Mouse (Mus musculus): ENCODE data around the gene Tmem107.

The Tmem107 gene

GRCm38 (mm10) chr11:69059975-69060411 lies 10.6 kb upstream of the Tmem107 start:
- DNase-seq = peak in 1 of 2 experiments; percentile 60

DNA sequence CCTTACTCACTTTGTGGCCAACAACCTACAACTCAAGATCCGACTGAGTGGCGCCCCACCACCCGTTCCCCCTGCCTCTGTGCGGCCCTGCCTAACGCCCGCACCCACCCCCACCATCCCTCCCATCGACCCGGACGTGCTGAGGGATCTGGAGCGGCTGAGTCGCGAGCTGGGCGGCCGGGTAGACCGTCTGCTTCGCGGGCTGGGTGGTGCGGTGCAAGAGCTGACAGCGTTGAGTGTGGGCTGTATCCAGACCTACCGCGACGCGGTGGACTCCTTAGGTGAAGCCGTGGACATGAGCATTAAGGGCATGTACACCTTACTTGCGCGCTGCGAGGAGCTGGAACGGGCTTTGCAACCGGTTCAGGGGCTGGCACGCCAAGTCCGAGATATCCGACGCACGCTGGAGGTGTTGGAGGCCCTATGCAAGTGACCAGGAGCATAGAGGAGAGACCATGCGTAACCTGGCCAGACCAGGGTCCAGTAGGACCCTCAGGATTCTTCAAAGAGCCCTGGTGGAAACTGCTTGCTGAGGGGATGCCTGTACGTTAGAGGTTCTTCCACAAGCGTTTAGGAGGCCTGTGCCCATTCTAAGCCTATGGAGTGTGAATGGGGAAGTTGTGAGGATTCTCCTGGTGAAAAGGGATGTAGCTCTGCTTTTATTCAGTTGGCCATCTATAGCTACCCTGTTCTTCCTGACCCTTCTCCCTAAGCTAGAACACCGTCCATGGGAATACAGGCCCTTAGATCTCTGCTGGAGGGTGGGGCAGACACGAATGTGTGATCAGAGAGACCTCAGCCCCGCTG lies 10.0 kb upstream of the Tmem107 start:
- peak in 1 of 2 experiments; percentile 43 for DNase-seq

- peak in 1 of 2 experiments; percentile 31 for DNase-seq
Observed at GRCm38 (mm10) chr11:69061255-69061912, 9.2 kb upstream of the Tmem107 start.

GRCm38 (mm10) chr11:69062194-69062760 lies 8.3 kb upstream of the Tmem107 start:
- DNase-seq = peak; percentile 78 to 86

GRCm38 (mm10) chr11:69062761-69063224 lies 7.8 kb upstream of the Tmem107 start:
- peak; percentile 91 to 99 for DNase-seq

DNA sequence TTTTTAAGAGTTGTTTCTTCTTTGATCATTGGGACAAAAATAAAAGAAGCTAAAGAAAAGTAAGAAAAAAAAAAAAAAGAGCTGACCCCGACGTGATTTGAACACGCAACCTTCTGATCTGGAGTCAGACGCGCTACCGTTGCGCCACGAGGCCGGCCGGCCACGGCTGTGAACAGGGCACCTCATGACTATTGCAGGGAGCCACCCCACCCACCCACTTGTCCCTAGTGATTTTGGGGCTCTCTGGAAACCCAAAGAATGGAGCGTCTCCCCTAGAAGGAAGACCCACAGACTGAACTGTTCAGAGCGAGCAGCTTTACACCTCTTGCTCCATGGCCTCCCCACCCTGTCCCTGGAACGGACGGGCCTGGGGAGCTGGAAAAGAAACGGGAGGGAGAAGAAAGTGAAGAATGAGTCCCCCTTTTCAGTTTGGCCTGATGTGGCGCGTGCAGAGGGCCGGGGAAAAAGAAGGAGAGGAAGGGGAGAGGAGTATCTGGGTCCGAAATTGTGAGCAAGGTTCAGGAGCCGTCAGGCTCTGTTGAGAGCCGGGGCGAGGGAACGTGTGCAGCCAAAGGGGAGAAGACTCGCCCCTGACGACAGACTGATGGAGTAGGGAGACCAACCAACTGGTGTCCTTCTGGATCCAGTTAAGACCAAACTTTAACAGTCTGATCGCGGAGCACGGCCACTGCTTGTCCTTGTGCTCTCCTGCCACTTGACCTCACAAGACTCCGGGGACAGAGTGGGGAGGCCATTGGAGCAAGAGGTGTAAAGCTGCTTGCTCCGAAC lies 7.0 kb upstream of the Tmem107 start:
- DNase-seq = peak; percentile 78 to 82

- no peak for DNase-seq
Observed at GRCm38 (mm10) chr11:69064259-69065133, 6.1 kb upstream of the Tmem107 start.

- no peak for DNase-seq
Observed at GRCm38 (mm10) chr11:69065394-69065925, 5.1 kb upstream of the Tmem107 start.

GRCm38 (mm10) chr11:69066163-69066861 lies 4.3 kb upstream of the Tmem107 start:
- peak; percentile 66 for DNase-seq

DNA sequence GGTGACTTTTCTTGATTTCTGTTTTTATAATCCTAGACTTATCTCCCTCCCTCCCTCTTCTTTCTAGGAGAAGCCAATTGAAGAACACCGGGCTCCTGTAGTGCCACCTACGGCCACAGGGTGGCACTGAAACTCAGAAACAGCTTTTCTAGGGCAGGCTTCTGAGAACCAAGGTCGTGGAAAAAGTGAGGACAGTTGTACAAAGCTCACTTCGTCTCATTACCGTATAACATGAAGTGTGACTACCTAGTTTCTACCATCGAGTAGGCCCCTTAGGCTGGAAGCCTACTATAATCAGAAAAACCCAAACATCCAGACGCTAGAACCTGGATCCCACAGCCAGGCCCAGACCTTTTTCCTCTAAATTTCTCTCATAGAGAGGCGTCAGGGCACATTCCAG lies 3.6 kb upstream of the Tmem107 start:
- peak; percentile 93 to 96 for DNase-seq

GRCm38 (mm10) chr11:69067601-69068000 lies 3.0 kb upstream of the Tmem107 start:
- DNase-seq = no peak

DNA sequence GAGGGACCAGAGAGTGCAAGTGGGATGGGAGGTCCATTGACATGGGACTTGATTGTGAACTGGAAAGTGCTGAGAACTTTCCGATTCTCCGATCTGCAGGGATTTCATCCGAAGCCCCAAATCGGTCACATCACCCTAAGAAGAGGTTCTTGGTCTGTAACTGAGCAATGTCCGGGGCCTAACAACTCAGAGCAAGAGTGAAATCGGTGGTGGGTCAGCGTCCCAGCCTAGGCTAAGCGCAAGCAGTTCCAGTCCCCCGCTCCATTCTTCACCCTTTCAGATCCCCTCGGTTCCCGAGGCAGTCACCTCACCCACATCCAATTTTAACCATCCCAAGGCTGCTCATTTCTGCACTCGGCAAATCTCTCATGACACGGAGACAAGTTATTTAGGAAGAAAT lies 513 bp upstream of the Tmem107 start:
- DNase-seq = no peak

DNA sequence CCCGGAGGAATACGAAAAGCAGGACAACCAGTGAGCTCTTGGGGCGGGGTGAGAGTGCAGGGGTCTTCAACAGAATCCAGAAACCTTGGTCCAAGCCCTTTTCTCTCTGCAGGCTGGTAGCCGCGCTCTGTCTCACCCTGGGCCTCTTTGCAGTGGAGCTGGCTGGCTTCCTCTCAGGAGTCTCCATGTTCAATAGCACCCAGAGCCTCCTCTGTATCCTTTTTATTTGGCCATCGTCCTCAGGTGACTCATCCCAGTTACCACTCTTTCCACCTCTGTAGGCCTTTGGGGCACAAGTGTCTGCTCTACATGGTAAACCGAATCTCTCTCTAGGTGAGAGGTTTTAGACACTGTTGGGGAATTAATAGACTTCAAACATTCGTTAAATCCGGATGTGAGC lies 656 bp downstream of the Tmem107 start:
- no peak for DNase-seq

DNA sequence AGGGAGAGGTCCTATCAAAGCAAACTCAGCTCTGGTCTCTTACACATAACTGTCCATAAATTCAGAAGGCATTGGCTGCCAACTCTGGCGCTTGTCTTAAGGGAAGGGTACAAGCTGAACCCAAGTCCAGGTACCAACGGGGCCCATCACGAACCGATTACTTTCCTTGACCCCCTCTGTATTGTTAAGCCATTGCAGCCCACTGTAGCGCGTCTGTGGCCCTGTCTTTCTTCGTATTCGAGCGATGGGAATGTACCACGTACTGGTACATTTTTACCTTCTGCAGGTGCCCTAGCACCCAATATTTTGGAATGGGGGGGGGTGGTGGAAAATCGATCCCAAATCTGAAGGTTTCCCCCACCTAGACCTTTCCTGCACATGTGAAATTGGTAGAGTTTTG lies 1.6 kb downstream of the Tmem107 start:
- DNase-seq = no peak

- DNase-seq = peak in 1 of 2 experiments; percentile 27
Observed at GRCm38 (mm10) chr11:69072666-69073064, 2.1 kb downstream of the Tmem107 start.

DNA sequence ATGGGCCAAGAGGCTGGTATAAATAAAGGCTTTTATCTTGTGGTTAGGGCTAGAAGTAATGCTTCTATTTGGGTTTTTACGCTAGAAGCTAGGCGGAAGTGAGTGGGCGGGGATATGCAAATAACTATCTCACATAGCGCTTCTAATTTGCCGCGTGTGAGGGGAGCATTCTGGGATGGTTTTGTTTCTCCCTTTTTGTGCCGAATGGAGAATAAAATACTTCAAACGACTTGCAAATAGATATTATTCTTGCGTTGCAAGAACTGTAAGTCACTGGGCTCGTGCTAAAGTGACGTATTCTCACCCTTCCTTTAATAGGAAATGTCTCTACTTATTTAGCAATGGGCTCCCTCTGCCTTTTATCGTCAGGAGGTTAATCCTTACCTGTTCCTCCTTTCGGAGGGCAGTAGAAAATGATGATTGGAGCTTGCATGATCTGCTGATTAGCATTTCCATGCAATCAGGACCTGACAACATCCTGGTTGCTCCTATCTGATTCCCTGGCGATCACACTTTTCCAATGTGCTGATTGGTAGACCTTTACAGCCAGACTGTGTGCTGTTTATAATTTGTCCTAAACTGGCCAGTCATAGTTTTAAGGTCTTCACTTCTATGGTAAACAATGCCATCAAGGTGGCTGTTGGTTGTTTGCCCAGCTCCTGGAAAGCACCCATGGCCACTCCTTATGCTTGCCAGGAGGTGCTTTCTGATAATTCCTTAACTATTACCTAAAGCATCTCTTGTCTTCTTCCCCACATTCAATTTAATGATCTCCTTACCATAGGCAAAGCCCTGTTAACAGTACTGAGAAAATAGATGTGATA lies 2.7 kb downstream of the Tmem107 start:
- DNase-seq = peak; percentile 78 to 90

DNA sequence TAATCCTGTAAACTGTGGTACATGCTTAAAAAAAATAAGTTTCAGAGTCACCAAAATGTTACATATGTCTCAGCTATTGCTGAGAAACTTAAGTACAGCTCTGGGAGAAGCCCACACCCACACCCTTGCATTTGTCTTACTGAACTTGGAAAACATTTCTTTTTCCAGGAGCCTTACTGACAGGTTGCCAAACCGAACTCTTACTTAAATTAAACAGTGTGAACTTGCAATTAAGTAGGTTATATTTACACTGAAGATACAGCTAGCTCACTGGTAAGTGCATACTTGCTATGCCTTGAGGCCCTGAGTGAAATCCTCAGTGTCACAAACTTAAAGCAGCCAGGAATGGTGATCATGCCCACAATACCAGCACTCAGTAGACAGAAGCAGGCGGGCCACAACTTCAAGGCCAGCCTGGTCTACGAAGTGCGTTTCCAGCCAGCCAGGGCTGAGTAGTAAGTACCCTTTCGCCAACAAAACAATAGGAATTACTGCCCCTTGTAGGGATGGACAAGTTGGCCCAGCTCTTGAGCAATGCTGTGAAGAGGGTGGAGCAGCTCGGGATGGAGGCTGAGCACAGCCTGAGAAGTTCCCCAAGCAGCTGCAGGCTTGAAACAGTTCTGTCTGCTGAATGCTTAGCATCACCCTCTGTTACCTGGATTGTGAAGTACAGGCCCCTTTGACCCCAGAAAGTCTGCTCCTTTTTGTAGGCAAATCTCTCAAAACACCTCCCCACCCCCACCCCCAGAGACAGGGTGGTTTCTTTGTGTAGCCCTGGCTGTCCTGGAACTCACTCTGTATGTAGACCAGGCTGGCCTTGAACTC lies 3.6 kb downstream of the Tmem107 start:
- DNase-seq = no peak

- no peak for DNase-seq
Observed at GRCm38 (mm10) chr11:69074776-69075069, 4.1 kb downstream of the Tmem107 start.

Measured in cerebellum, postnatal 36 days (tissue).